Mouse (Mus musculus) thymus, postnatal 14 days (tissue): ENCODE data around the gene Nfkbib.
A peak's percentile ranks its signal among the peaks of the same experiment; 100 is the strongest.

ENCODE experiments used
- DNase-seq: peaks from one replicate; pipeline ENCODE4 v3.0.0; 2021

Nfkbib gene

DNA sequence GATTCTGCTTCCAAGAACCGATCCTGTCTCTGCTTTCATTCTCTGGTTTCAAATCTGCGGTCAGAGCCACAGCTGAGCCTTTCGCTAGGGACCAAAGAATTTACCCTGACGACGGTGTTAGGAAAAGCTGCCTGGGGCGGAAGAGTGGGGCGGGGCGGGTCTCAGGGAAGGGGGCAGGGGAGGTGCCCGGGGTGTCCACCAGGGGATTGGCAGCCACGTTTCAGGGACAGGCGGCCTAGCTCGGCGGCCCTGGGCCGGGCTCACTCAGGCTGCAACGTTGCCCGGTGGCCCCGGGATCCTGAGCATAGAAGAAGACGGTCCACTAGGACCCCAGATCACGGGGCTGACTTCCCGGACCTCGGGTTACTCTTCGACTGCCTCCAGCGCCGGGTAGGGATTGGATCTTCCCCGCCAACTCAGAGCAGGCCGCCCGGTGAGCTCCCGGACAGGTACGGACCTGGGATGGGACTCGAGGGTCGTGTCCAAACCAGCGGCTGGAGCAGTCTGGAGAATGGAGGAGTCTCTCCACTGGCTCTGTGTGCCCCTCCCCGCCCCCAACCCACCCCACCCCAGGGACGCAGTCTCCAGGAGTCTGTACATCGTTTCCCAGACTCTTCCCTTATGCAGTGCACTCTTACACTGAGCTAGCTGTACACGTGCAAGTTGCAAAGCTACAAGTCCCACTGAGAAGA is 50.6 kb downstream of the Nfkbib start, which contains the start of gene Fbxo17:
Gene Fbxo17, plus strand, starts transcription at position 215 of the 692 bp plus-strand sequence.
- DNase-seq: peak; percentile 71

DNA sequence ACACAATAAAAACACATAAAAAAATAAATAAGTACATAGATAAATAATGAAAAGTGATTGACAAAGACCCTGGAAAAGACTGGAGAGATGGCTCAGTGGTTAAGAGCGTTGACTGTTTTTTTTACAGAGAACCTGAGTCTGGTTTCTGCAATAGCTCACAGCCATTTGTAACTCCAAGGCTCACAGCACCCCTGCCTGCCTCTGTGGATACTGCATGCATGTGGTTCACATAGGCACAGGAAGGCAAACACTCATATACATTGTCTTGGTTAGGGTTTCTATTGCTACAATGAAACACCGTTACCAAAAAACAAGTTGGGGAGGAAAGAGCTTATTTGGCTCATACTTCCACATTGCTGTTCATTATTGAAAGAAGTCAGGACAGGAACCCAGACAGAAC is 51.7 kb downstream of the Nfkbib start:
- DNase-seq: peak; percentile 44

DNA sequence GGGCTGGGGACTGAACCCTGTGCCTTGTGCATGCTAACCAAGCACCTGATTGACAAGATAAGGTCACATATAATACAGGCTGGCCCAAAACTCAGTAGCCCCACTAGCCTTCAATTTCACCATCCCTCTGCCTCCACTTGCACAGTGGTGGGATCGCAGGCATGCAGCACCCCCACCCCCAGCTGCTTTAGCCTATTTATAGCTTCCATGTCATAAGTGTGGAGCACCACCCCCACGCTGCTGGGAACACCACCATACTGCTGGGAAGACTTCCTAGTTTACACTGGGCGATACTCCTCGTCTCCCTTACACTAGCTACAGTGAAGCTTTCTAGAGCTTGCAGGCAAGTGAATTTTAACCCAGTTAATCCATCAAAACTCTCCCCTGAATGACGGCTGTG is 52.6 kb downstream of the Nfkbib start:
- no peak for DNase-seq

DNA sequence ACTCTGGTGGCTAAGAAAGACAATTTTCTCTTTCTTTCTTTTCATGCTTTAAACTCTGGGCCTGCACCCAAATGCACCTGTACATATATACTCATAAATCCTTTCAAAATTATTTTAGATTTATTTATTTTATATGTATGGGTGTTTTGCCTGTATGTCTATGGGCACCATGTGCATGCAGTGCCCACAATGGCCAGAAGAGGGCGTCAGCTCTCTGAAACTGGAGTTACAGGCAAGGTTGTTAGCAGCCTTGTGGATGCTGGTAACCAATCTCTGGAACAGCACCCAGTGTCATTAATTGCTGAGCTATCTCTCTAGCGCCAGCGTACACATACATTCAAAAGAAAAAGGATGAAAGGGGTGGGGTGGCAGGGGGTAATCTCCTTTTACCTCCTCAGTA is 56.4 kb downstream of the Nfkbib start:
- peak; percentile 22 for DNase-seq

DNA sequence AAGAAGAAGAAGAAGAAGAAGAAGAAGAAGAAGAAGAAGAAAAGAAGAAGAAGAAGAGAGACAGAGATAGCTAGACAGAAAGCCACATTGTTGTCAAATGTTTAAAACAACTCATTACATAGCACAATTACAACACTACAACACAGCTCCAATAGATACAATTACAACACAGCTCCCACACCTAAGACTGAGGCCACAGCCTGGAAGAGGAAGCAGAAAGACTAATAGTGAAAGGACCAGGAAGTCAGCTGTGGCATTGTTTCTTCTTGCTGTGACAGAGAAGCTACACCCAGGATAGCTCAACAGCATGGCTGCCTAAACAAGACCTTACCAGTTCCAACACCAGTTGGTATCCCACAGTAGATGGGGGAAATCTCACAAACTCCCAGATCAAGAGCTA is 57.9 kb downstream of the Nfkbib start:
- DNase-seq: no peak
